Mouse (Mus musculus) common myeloid progenitor, adult 5-6 weeks (primary cell): Measurements from ENCODE around the gene Xpo4. TPM values are rescaled to one million over a fixed set of nuclear protein-coding genes. Genes with fewer than 3 reads are reported as not detected.

Experiments
- ATAC-seq: replicated peaks from 2 replicates; pipeline ENCODE4 v1.8.0; 2016; ENCODE audit warnings: low read depth, mild to moderate bottlenecking, moderate TSS enrichment, inconsistent platforms; ENCODE audit not compliant: poor library complexity, severe bottlenecking
- total RNA-seq: library from RNA; stranded (forward); fragments of 200-1000, 187-1606 nt; gene quantifications from 2 replicates; pipeline ENCODE4 v1.2.3, GENCODE M21; 2017

Xpo4 gene
- total RNA-seq, 1 experiment from 2014 or later: 54.8 TPM

DNA sequence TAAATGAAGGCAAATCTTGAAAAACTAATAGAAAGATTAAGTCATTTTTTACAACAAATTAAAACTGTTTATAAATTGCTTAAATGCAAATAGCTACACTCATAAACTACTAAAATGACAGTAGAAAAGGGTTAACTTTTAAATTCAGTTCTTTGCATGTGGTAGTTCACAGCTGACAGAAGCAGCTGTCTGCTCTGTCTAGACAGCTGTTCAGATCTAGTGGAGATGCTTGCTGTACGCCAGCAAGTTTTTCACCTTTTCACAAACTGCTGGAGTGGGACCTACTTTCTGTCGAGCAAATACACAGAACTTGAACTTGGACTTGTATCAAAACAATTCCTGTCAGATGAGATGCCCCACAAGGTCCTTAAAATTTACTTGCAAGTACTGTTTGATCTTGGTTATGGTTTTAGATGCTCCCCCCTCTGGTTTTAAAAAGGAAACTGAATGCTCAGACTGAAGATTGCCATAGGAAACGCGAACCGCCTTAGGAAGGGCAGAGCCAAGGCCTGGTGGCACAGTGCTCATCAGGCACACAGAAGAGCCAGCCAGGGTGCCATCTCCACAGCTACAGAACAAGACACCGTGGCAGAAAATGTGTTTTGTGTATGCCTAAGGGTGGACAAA lies 48.8 kb downstream of the Xpo4 start:
- no peak for ATAC-seq

DNA sequence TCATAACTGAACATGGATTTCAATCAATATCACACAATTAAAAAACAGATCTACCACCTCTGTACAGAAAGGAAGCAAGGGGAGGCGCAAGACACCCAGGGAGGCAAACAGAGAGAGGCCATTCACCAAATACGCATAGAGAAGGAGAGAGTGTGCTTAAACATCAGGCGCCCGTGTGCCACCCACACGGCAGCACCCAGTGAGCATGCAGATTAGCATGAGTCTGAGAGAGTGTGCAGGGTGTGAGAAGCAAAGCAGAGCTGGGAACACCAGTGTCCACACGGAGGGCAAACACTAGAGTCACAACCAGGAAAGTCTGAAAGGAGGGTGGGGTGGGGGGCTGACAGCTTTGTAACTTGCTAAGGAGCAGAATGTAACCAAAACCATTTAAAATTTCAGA lies 49.4 kb downstream of the Xpo4 start:
- ATAC-seq: no peak

DNA sequence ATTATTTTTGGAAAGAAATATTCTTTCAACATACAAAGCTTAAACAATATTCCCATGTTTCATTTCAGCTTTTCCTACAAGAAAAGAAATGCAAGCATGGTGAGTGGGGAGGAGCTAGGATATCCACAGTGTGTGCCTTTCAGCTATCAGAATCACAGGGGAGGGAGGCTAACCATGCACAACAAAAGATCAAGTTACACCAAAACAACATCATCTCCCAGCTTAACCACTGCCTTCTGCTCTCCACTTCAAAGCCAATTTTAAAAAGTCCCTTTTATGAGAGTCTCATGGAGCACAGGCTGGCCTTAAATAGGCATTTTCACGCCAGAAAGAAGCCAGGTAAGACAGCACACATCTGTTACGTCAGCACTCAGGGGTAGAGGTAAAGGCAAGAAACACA lies 54.2 kb downstream of the Xpo4 start:
- no peak for ATAC-seq

DNA sequence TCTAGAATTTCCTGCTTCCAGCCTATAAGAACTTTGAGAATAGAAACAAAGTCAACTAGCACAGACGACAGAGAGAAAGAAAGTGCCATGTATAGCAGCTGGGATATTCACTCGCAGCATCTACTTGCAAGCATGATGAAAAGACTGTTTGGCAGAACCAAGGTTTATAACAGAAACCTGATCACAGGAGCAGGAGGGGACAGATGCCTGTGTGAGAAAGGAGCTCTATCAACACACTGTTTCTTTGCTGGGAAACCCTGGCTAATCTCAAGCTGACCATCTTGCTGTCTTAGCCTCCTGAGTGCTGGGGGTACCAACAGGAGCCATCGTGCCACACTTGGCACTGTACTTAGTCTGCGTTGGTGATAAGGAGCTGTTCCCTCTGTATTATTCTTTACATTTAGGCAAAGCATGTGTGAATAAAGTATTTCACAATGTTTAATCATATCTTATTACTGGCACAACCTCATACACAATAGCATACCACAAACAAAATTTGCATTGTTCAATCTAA lies 55.4 kb downstream of the Xpo4 start:
- no peak for ATAC-seq

DNA sequence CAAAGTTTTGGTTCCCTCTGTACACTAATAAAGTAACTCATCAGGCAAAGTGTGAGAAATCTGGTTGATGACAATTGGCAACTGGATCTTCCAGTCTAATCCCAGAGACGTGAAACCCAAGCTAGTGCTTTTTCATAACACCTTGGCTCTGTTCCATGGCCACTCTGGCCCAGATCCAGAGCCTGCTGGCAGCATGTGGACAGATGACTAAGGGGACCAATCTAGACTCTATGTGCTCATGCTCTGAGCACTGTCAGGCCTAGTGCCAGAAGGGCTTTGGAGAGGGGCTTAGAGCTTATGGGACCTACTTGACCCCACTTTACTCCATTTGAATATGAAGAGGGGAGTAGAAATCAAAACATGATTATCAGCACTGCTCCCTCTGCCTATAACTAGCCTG lies 57.7 kb downstream of the Xpo4 start:
- ATAC-seq: no peak

DNA sequence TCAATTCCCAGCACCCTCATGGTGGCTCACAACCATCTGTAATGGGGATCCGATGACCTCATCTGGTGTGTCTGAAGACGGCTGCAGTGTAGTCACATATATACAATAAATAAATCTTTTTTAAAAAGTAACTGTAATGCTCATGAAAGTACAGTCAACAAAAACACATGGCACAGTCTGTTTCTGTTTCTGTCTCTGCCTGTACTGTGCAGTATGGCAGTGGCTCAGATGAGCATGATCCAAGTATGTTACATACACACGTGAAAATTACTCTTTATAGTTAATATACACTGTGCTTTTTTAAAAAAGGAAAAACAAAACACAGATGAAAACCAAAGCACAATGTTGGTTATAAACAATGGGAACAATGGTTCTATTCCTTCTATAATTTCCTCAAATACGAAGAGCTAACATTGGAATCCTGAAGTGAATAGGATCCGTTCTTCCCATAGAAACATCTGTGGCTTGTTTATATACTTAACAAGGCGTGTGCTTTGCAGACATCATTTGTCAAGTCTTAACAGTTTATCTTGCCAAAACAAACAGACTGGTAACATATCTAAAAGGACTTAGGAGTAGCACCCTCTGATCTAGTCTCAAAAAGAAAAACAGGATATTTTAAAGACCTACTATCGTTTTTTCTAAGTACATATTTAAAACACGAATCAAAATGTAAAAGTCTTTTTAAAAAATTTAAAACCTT lies 58.4 kb downstream of the Xpo4 start:
- ATAC-seq: no peak

DNA sequence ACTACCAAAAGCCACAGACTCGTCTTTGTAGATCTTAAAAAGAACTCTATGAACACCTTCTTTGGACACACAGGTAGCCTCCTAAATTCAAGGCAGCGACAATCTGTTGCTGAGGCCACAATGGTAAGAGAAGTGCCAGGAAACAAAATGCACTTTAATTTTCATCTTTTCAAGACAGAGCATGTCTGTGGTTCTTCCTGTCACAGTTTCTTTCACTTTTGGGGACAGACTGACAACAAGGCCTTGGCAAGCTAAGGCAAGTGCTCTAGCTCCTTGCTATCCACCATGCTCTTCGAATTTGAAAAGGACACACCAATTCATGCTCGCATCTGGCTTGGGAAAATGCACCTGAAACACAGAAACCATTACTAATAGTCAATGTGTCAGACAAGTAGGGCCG lies 72.0 kb downstream of the Xpo4 start:
- no peak for ATAC-seq

DNA sequence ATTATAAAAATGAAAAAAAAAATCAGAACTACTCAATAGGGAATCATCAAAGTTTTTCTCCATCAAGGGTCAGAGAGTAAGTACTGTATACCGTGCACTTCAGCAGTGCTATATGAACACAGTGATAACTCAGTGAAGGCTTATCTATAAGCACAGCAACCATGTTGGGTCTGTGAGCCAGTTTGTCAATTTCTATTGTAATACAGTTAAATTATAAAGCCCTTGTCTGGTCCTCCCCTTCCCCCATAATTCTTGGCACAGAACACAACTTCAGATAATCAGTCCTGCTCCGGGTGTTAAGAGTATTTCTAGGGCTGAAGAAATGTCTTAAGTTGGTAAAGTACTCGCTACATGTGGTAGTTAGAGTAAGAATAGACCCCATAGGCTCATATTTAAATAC lies 73.4 kb downstream of the Xpo4 start:
- ATAC-seq: no peak

DNA sequence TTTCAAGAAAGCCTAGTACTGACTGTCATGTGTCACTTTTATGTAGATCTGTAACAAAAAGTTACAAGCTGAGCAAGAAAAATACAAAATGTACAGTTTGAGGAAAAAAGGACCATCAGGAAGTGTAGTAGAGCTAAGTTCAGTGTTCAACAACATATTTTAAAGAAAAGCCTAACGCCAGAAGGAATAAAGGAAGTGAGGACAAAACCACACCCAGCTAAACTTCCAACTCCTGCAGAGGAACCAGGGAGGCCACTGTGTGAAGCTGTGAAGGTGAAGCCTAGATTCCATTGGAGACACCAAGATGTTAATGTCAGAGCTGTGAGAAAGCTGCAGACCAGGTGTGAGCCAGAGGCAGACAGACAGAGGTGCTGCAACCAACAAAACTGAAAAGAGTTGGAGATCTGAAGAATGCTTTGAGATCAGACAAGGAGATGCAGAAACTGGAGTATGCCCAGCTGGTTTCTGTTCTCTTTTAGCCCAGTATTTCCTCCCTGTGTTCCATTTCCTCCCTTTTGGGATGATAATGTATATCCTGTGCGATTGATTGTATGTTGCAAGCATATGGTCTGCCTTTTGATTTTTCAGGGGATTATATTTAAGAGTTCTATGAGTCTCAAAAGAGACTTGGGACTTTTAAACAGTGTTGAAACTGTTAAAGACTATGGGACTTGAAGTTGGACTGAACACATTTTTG lies 88.7 kb downstream of the Xpo4 start:
- ATAC-seq: 0 out of 2 replicates have a peak, but pooled peaks have one; percentile 21

DNA sequence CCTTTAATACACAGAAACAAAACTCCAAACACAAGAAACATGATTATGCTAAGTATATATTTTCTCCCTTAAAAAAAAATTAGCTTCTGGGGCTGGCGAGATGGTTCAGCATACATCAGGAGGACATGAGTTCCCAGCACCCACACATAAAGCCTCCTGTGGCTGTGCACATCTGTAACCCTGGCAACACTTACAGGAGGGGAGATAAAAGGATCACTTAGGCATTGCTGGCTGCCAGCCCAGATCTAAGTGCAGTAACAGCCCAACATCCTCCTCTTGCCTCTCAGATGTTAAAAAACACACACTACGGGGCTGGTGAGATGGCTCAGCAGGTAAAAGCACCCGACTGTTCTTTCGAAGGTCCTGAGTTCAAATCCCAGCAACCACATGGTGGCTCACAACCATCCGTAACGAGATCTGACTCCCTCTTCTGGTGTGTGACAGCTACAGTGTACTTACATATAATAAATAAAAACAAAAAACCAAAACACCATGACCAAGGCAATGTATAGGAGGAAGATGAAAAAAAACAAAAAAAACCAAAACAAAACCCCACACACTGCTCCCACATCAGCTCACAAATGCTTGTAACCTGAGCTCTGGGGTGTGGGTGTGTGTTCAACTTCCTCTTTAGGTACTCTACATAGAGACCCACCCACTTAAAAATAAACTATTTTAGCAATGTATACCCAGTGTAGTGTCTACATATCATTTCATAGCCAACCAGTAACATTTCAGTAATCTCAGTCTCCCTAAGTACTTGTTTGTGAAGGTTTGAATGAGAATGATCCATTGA lies 90.2 kb downstream of the Xpo4 start:
- ATAC-seq: no peak

DNA sequence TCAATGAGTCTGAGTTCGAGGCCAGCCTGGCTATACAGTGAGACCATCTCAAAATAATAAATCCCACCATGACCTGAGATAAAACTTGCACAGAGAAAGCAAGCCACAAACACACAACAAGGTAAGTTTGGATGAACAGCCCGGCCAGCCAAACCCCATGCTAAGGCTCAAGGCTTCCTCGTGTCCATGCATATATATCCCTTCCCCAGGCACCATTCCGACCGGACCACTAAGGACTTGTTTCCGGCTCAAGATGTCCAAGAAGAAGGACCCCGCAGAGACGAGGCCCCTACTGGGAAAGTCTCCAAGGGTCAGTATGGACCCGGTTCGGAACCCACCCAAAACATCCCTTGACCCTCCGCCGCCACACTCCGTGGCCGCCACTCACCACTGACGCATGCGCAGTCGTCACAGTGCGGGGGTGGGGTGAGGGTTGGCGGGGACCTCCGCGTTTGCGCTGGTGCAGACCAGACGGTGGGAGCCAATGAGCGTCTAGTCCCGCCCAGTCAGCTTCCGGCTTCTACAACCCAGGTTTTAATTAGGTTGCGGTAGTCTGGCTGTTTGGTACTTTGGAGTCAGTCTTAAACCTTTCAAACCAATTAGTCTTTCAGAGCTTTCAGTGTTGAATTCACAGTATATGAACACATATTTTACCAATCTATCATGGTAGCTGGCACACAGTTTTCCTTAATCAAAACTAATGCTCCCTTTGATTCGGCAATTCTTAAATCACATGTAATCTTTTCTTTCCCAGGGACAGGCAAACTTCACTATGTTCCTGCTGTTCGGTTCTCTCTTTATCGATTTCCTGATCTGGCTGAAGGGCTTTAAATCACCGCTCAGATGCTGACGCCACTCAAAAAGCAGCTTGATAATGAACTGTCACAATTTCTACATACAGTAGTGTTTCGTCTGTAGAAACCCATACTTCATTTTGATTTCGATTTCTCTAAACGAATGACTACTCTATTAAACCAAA lies 93.8 kb downstream of the Xpo4 start, which contains the start of gene Eef1akmt1:
Eef1akmt1 (minus strand) TSS at position 458 of the 979 bp plus-strand sequence.
- peak; percentile 99 for ATAC-seq

DNA sequence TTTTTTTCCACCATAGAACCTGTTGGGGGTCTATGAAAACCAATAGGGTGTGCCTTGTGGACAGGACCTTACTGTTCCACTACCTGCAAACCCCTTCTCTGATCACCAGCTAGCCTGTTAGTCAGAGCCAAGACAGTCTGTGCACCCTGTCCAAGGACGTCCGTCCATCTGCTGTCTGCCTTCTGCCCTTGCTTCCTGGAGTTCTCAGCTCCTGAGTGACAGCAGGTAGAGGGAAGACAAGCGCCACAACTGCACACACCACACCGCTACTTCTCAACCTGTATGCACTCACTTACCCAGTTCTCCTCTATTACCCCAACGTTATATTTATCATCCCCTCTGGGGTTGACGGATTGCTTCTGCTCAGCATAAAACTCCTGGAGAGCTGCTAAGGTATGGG lies 99.6 kb downstream of the Xpo4 start:
- no peak for ATAC-seq

DNA sequence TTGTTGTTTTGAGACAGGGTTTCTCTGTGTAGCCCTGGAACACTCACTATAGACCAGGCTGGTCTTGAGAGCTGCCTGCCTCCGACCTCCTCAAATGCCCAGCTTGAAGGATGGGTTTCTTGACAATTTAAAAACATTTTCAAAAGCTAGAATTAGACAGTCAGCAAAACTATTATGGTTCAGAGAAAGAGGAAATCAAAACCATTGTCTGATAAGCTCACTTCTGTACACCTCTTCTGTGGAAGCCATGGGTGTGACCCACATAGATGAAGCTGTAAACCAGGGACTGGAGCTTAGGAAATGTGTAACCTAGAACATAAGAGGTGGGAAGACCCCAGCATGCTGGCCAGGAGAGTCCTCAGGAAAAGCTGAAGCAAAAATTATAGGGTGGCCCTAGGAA lies 108.3 kb downstream of the Xpo4 start:
- ATAC-seq: no peak

DNA sequence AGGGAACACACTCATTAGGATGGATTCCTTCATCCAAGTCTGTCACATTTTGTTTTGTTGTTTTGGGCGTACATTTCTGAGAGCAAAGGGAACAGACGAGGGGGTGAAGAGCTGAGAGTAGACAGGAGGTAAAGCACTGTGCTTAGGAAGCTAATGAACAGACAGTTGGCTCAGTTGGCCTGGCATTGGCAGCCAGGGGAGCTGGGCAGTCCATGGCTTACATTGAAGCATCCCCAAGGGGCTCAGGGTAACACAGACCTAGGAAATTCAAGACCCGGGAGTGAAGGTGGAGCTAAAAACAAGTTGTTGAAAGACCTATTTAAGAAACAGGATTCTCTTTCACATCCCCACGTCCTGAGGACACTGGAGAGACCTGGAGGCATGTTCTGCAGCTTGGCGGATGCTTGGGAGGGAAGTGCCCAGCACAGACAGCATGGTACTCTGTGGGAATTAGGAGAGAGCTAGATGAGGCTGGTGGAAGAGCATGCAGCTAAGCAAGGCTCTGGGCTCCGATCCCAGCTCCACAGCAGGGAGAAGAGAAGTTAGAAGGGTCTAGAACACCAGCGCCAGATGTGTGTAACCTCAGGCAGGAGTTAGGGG lies 109.7 kb downstream of the Xpo4 start:
- ATAC-seq: no peak

DNA sequence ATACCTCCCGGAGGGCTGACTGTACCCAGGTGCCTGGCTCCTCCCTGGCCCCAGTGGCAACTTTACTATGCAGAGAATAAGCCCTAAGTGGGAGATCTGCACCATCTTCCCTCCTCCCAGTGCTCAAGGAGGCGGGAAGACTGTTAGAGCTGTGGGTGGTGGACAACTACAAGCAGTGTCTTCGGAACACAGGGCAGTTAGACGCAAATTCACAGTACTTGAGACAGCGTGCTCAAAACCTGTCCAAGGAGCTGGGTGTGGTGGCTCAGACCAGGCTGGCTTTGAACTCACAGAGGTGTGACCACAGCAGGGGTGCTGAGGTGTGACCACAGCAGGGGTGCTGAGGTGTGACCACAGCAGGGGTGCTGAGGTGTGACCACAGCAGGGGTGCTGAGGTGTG lies 110.8 kb downstream of the Xpo4 start:
- no peak for ATAC-seq

DNA sequence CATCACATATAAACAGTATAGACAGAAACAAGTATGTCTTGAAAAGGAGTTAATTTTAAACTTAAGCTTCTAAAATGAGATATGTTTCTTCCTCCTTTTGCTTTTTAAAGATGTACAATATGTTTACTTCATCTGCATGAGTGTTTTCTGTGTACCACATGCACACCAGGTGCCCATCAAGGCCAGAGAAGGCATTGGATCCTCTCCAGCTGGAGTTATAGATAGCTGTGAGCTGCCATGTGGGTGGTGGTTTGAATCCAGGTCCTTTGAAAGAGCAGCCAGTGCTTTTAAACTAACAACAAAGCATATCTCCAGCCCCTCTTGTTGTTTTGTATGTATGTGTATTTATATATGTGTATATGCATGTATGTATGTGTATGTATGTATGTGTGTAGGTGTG lies 112.3 kb downstream of the Xpo4 start:
- no peak for ATAC-seq

DNA sequence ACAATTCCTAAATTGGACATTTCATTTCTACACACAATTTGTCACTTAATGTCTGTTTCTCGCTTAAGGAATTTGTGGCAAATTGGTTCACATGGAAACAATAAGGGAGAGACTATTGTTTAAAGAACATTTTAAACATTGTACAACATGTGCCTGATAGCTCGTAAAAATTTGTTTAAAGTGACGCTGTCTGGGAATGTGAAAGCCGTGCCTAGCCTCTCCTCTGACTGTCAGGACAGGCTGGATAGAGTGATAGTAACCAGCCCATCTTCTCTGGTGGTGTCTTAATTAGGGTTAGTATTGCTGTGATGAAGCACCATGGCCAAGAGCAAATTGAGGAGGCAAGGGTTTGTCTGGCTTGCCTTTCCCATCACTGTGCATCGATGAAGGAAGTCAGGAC lies 118.2 kb downstream of the Xpo4 start:
- no peak for ATAC-seq

DNA sequence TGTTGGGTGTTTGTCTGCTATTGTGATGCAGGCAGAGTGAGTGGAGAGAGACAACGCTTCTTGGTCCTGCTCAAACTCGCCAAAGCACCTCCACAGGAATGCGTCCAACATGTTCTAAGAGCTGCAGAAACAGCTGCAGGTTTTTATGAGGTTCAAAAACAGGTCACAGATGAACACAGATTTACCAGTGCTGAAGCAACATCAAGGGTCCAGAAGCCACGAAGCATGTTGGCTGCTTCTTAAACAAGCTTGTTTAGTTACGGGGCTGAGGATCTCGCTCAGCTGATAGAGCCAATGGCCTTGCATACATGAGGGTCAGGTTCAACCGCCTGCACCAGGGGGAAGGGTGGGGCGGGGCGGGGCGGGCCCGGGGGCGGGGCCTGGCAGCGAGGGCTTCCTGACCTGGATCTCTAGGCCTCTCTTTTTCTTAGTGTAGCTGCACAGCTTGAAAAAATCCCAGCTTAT lies 118.6 kb downstream of the Xpo4 start:
- no peak for ATAC-seq

DNA sequence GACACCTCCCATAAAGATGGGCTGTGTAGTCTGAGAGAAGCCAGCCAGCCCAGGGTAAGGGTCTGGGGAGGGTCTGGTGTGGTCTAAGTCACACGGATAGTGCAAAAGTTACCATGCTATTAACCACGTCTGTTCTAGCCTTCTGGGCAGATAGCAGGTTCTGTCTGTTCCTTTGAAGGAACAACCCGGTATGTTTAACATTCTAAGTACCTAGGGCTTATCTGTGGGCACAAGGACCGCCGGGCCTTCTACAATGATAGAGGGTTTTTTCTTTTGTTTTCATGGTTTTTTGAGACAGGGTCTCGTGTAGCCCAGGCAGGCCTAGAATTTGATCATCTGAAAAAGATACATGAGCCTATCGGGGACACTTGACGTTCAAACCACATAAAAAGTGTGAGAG lies 119.1 kb downstream of the Xpo4 start:
- no peak for ATAC-seq
